ENCODE assay signal across 8 mouse cellular contexts in the genomic region with DNA sequence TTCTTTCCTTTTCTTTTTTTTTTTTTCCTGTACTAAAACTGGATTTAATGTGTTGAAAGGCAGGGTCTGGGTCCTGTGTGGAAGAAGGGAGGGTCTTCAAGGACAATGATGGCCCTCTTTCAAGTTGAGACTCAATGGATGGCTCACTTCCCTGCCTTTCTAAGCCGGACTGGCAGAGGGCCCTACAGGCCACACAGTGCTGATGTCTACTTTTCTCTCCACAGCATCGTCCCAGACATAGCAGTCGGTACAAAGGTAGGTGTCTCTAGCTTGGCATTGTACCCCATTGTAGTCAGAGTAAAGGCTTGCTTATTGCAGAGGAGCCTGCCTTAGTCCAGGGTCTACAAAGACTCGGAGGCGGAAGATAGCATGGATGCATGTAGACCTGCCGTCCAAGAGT. TPM values are rescaled to one million over a fixed set of nuclear protein-coding genes. Genes with fewer than 3 reads are reported as not detected.
A peak's percentile ranks its signal among the peaks of the same experiment; 100 is the strongest.
DNase-seq lines count a peak whose midpoint lies in the region; ATAC-seq and TF ChIP-seq lines count a peak whose summit lies in the region.

No protein-coding gene starts in this region.

- H3K9me3 ChIP-seq in lung, postnatal 0 days (ENCODE audit: low read length) = no peaks in the 10 kb centered on the region
- no peaks in the 10 kb centered on the region for H3K9me3 ChIP-seq in limb, embryonic 11.5 days (ENCODE audit: control insufficient read depth, low read length)

- peak overlapping the region; percentile 99 for H3K27ac ChIP-seq in lung, postnatal 0 days (ENCODE audit: low read length)
- H3K27ac ChIP-seq in limb, embryonic 11.5 days (replicated peaks; ENCODE audit: low read depth, low read length) = no peak overlapping the region
- no peak overlapping the region for H3K27ac ChIP-seq in olfactory bulb, adult 2 months (ENCODE audit: insufficient read depth, low read depth, low read length)

- H3K36me3 ChIP-seq in lung, postnatal 0 days (ENCODE audit: insufficient read depth, low read length) = peaks cover 21% of the 10 kb centered on the region; the same call in 1 of the 2 replicates
- peaks cover 38% of the 10 kb centered on the region for H3K36me3 ChIP-seq in limb, embryonic 11.5 days (ENCODE audit: control insufficient read depth, insufficient read depth, low read length)

- no peak for ATAC-seq in lung, postnatal 0 days
- ATAC-seq in limb, embryonic 11.5 days (ENCODE audit: insufficient number of reproducible peaks, low FRiP score, low TSS enrichment, low read depth) = no peak

- H3K4me3 ChIP-seq in lung, postnatal 0 days (ENCODE audit: low read depth, low read length) = peak overlapping the region; percentile 71
- H3K4me3 ChIP-seq in limb, embryonic 11.5 days (ENCODE audit: low read depth, low read length) = peak overlapping the region; percentile 99
- H3K4me3 ChIP-seq in olfactory bulb, adult 2 months (ENCODE audit: insufficient read depth, low read depth, low read length) = peak overlapping the region; percentile 36

- peaks cover 47% of the 10 kb centered on the region for H3K4me1 ChIP-seq in lung, postnatal 0 days (ENCODE audit: insufficient read depth, low read depth, low read length)
- H3K4me1 ChIP-seq in limb, embryonic 11.5 days (ENCODE audit: control insufficient read depth, insufficient read depth, low read length) = peaks cover 46% of the 10 kb centered on the region
- peaks cover 74% of the 10 kb centered on the region for H3K4me1 ChIP-seq in olfactory bulb, adult 2 months (ENCODE audit: control insufficient read depth, insufficient read depth, low read length)

- WGBS in lung, postnatal 0 days = 12% methylated on average over 6 of the region's 6 CpGs
- WGBS in limb, embryonic 11.5 days = 66% methylated on average over 6 of the region's 6 CpGs
- WGBS in olfactory bulb, adult 2 months = 11% methylated on average over 6 of the region's 6 CpGs

- H3K4me2 ChIP-seq in lung, postnatal 0 days (replicated peaks; ENCODE audit: low read depth, low read length) = peak overlapping the region; percentile 89
- H3K4me2 ChIP-seq in limb, embryonic 11.5 days (ENCODE audit: low read depth, severe bottlenecking) = peak overlapping the region; percentile 91

- no peak for TF ChIP-seq CTCF in lung, postnatal 0 days (IDR thresholded peaks at IDR 0.05)
- TF ChIP-seq CTCF in olfactory bulb, adult 2 months (IDR thresholded peaks at IDR 0.05; ENCODE audit: insufficient read depth, low read depth, low read length) = no peak

- TF ChIP-seq EP300 in lung, postnatal 0 days (IDR thresholded peaks at IDR 0.05) = no peak

- DNase-seq in cerebellum, adult 9-10 months = peak; percentile 50
- no peak for DNase-seq in cerebellum, adult 11-12 months
- DNase-seq in lung, postnatal 0 days (ENCODE audit: low spot score) = no peak
- no peak for DNase-seq in lung, adult 18-20 months
- DNase-seq in limb, embryonic 11.5 days (ENCODE audit: low spot score) = no peak
- DNase-seq in adrenal gland, postnatal 4 days (ENCODE audit: low spot score in 2 of 2) = no peak
- DNase-seq in layer of hippocampus, postnatal 36 days = no peak

- no peak for TF ChIP-seq POLR2A in olfactory bulb, adult 2 months (IDR thresholded peaks at IDR 0.05; ENCODE audit: insufficient read depth, low read depth, low read length)

- peak overlapping the region; percentile 78 for H3K9ac ChIP-seq in lung, postnatal 0 days (replicated peaks; ENCODE audit: low read depth)
- peak overlapping the region; percentile 99 for H3K9ac ChIP-seq in limb, embryonic 11.5 days (ENCODE audit: low read length)

- no peaks in the 10 kb centered on the region for H3K27me3 ChIP-seq in lung, postnatal 0 days (replicated peaks; ENCODE audit: insufficient read depth, low read length)
- no peaks in the 10 kb centered on the region for H3K27me3 ChIP-seq in limb, embryonic 11.5 days (ENCODE audit: control insufficient read depth, insufficient read depth, low read length)

RNA-seq across cellular contexts. Expression of a gene that starts 2.1 kb away (rescaled TPM):
- polyA plus RNA-seq in lung, postnatal 0 days (2015; fragmentation: Nextera tagmentation; extraction: Ambion mirVana) = 107 and 109 TPM in 2 replicates
- polyA plus RNA-seq in limb, embryonic 11.5 days (2014; fragmentation: Nextera tagmentation; extraction: Ambion mirVana) = 328 and 351 TPM in 2 replicates
- 555 TPM in 1 of 2 replicates, not detected in the other for polyA plus RNA-seq in olfactory bulb, adult 2 months (2012; ENCODE audit: insufficient read depth, insufficient read length, low replicate concordance, missing spikeins)
- total RNA-seq in adrenal gland, postnatal 4 days (2021) = 100 to 1,000 TPM; 344 to 389 TPM
- 10 to 100 TPM; 43.1 to 52.6 TPM for total RNA-seq in layer of hippocampus, postnatal 36 days (2021)

RNA-seq across cellular contexts. Expression of a gene that starts 18.0 kb away (rescaled TPM):
- 2.2 and 2.4 TPM in 2 replicates for polyA plus RNA-seq in lung, postnatal 0 days (2015; fragmentation: Nextera tagmentation; extraction: Ambion mirVana)
- polyA plus RNA-seq in limb, embryonic 11.5 days (2014; fragmentation: Nextera tagmentation; extraction: Ambion mirVana) = 16.0 and 19.6 TPM in 2 replicates
- not detected in 2 replicates for polyA plus RNA-seq in olfactory bulb, adult 2 months (2012; ENCODE audit: insufficient read depth, insufficient read length, low replicate concordance, missing spikeins)
- 1 to 10 TPM; 2.2 to 7.0 TPM for total RNA-seq in adrenal gland, postnatal 4 days (2021)
- 1 to 10 TPM in 1 of 2 experiments, not detected in 1; 1.0 TPM for total RNA-seq in layer of hippocampus, postnatal 36 days (2021)

RNA-seq across cellular contexts. Expression of a gene that starts 18.2 kb away (rescaled TPM):
- 3.9 and 4.8 TPM in 2 replicates for polyA plus RNA-seq in lung, postnatal 0 days (2015; fragmentation: Nextera tagmentation; extraction: Ambion mirVana)
- 95.1 and 95.7 TPM in 2 replicates for polyA plus RNA-seq in limb, embryonic 11.5 days (2014; fragmentation: Nextera tagmentation; extraction: Ambion mirVana)
- not detected in 2 replicates for polyA plus RNA-seq in olfactory bulb, adult 2 months (2012; ENCODE audit: insufficient read depth, insufficient read length, low replicate concordance, missing spikeins)
- 10 to 100 TPM in 1 of 2 experiments, 1 to 10 TPM in 1; 8.6 to 14.8 TPM for total RNA-seq in adrenal gland, postnatal 4 days (2021)
- 10 to 100 TPM; 28.4 to 28.7 TPM for total RNA-seq in layer of hippocampus, postnatal 36 days (2021)

RNA-seq across cellular contexts. Expression of a gene that starts 29.8 kb away (rescaled TPM):
- 0.92 TPM in 1 of 2 replicates, not detected in the other for polyA plus RNA-seq in lung, postnatal 0 days (2015; fragmentation: Nextera tagmentation; extraction: Ambion mirVana)
- 0.20 TPM in 1 of 2 replicates, not detected in the other for polyA plus RNA-seq in limb, embryonic 11.5 days (2014; fragmentation: Nextera tagmentation; extraction: Ambion mirVana)
- polyA plus RNA-seq in olfactory bulb, adult 2 months (2012; ENCODE audit: insufficient read depth, insufficient read length, low replicate concordance, missing spikeins) = not detected in 2 replicates
- total RNA-seq in adrenal gland, postnatal 4 days (2021) = 1 to 10 TPM in 1 of 2 experiments, under 1 TPM in 1; 0.92 to 5.7 TPM
- not detected for total RNA-seq in layer of hippocampus, postnatal 36 days (2021)

RNA-seq across cellular contexts. Expression of a gene that starts 34.4 kb away (rescaled TPM):
- not detected in 2 replicates for polyA plus RNA-seq in lung, postnatal 0 days (2015; fragmentation: Nextera tagmentation; extraction: Ambion mirVana)
- polyA plus RNA-seq in limb, embryonic 11.5 days (2014; fragmentation: Nextera tagmentation; extraction: Ambion mirVana) = not detected in 2 replicates
- polyA plus RNA-seq in olfactory bulb, adult 2 months (2012; ENCODE audit: insufficient read depth, insufficient read length, low replicate concordance, missing spikeins) = not detected in 2 replicates
- total RNA-seq in adrenal gland, postnatal 4 days (2021) = 10 to 100 TPM; 13.7 to 25.6 TPM
- not detected for total RNA-seq in layer of hippocampus, postnatal 36 days (2021)

Comparison
In these comparisons a context has a peak if more than half of its experiments do, and no peak if none do; other contexts are left out.
1. H3K4me3 ChIP-seq: peak in every context shown above with its lines; median percentile 99 in limb, embryonic 11.5 days; 71 in lung, postnatal 0 days; 36 in olfactory bulb, adult 2 months.